Mouse (Mus musculus) adrenal gland, adult 18-20 months (tissue): Measurements from ENCODE around the gene Zranb1. TPM values are rescaled to one million over a fixed set of nuclear protein-coding genes. Genes with fewer than 3 reads are reported as not detected.

ENCODE experiments used
- DNase-seq, 2 experiments: peaks; one replicate each; pipeline ENCODE4 v3.0.0; 2021 to 2022; ENCODE audit warnings: low spot score in 2 of 2
- total RNA-seq, 2 experiments: library from RNA; stranded (reverse); gene quantifications; 1 replicate in 1 of 2; 2 replicates in 1 of 2; pipeline ENCODE4 v1.2.3; 2021

Zranb1 gene
- total RNA-seq, 2 experiments from 2014 or later = 25.1 to 28.4 TPM

DNA sequence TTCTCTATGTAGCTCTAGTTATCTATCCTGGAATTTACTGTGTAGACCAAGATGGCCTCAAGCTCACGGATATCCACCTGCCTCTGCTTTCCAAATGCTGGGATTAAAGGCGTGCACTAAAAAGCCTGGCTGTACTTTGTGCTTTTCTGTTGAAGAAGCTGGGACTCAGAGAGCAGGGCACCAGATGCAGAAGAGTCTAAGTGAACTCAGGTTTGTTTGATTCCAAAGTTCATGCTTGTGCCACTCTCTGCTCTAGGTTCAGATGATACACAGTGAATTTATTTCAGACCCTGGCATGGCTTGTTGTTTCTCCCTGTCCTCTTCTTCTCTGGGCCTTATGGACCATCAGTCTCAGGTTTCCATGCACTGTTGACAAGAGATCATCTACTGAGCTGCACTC, 5.7 kb upstream of the Zranb1 start:
- no peak for DNase-seq

DNA sequence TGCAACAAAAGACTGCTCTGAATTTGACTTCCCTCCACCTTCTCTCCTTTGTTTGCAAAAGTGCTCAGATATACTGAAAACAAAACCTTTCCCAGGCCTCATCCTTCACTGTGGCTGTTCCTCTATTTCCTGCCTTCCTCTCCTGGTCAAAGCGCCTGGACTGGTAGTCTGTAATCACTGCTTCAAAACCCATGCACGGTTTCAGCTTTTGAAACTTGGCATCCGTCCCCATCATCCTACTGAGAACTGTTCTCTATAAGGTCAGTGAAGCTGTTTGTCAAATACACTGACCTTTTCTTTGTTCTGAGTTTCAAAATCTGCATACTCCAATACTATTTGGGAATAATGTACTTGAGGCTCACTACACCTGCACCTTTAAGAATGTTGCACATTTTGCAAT, 3.7 kb upstream of the Zranb1 start:
- DNase-seq = peak in 1 of 2 experiments; percentile 33

DNA sequence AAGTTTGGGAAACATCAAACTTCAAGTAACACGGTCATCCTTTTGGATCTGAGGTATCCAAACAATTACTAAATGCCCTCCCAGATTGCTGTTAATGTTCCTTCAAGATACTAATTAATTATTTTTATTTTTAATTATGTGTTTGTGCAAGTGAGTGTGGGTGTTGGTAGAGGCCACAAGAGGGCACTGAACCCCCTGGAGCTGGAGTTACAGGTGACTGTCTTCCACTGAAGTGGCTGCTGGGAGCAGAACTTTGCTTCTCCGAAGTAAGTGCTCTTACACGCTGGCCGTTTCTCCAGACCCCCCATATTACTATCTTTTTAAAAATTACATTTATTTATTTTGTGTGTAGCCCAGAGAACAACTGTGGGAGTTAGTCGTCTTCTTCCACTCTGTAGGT, 887 bp upstream of the Zranb1 start:
- DNase-seq = no peak

DNA sequence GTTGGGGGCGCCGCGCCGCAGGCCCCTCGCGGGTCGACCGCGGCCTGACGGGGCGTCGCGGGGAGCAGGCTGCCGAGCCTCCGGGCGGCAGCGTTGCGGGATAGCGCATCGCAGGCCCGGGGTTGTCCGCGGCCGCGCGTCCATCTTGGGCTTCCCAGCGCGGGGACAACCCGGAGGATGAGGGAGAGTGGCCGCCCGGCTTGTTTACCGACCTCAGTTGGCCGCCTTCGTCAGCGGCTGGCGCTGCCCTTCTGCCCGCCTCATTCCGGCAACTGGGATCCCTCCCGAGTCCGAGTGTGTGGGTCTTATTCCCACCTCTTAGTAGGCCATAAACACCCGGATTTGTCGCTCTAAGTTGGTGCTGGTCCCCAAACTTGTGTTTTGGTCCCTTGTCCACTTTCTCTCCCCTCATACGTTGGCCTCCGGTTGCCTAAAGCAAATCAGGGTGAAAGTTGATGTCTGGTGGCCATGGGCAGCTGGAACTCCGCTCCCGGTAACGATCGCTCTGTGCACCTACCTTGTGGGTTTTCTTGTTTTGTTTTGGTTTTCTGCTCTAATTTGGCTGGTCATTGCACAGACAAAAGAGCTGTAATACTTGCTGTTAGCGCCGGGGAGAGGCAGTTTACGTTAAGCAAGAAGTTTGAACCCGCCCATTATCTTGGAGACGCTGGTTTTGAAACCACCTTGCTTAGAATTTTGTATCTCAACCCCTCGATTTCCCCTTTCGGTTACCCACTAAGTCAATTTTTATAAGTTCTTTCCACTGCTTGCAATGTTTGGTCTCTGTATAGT, 814 bp downstream of the Zranb1 start:
- DNase-seq = peak in 1 of 2 experiments; percentile 45

GRCm38 (mm10) chr7:132933331-132933730, 2.4 kb downstream of the Zranb1 start:
- no peak for DNase-seq

DNA sequence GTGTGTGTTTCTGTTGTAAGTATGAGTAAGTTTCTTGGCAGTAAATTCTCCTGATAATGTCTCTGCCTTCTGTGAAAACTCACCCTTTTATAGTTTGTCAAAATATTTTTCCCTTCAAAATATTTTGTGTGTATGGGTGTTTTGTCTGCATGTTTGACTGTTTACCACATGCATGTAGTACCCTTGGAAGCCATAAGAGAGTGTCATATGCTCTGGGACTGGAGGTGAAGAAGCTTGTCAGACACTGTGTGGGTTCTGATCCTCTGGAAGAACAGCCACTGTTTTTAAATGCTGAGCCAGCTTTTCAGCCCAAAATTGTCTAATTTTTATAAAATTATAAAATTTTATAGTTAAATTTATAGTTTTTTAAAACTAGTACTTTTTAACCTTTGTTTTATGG, 3.8 kb downstream of the Zranb1 start:
- no peak for DNase-seq

DNA sequence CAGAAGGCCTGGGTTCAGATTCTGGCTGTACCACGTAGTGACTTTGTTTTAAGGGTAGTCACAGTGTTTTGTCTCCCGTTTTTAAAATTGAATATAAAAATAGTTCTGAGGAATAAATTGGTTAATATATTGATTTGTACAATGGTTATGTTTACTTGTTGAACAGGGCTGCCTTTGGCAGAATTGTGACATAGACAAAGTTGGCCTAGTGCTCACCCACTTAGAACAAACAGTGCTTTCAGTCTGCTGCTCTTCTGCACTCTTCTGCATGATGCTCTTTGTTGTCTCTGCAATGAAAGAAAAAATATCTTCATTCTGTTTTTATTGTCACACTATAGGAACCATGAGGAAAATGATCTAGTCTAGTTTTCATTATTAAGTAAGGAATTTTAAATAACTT, 8.2 kb downstream of the Zranb1 start:
- DNase-seq = no peak

- no peak for DNase-seq
Measured at GRCm38 (mm10) chr7:132940569-132940968, 9.6 kb downstream of the Zranb1 start.

DNA sequence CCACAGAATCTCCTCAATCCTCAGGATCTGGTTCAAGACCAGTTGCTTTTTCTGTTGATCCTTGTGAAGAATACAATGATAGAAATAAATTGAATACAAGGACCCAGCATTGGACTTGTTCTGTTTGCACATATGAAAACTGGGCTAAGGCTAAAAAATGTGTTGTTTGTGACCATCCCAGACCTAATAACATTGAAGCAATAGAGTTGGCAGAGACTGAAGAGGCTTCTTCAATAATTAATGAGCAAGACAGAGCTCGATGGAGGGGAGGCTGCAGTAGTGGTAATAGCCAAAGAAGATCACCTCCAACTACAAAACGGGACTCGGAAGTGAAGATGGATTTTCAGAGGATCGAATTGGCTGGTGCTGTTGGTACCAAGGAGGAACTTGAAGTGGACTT, 19.0 kb downstream of the Zranb1 start:
- DNase-seq = no peak

DNA sequence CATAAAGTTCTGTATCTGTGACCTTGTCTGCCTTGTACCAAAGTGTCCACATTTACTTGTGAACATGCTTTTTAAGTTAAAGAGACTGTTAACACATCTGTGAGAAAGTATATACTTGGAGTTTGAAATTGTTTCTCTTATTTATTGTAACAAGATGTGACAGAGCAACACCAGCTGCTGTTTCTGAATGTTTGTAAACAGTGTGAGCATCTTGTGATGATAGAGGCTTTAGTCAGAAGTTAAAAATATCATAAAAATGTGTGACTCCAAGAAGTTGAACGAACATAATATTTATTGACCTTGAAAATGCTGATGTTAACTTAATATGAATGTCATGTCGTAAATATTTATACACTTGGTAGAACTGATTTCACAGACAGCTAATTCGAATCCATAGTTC, 19.7 kb downstream of the Zranb1 start:
- DNase-seq = no peak

- no peak for DNase-seq
Measured at GRCm38 (mm10) chr7:132964395-132964794, 33.5 kb downstream of the Zranb1 start.

DNA sequence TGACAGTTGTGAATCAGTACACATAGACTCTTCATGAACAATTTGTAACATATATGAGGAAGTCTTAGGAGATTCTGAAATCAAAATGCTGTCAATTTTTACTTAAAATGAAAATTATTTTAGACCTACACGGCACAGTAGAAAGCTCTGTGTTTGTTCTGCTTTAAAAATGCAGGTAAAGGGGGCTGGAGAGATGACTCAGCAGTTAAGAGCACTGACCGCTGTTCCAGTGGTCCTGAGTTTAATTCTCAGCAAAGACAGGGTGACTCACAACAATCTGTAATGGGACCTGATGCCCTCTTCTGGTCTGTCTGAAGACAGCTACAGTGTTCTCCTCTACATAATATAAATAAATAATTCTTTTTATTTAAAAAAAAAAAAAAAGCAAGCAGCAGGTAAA, 34.8 kb downstream of the Zranb1 start:
- DNase-seq = no peak

- no peak for DNase-seq
Measured at GRCm38 (mm10) chr7:132972079-132972478, 41.1 kb downstream of the Zranb1 start.

DNA sequence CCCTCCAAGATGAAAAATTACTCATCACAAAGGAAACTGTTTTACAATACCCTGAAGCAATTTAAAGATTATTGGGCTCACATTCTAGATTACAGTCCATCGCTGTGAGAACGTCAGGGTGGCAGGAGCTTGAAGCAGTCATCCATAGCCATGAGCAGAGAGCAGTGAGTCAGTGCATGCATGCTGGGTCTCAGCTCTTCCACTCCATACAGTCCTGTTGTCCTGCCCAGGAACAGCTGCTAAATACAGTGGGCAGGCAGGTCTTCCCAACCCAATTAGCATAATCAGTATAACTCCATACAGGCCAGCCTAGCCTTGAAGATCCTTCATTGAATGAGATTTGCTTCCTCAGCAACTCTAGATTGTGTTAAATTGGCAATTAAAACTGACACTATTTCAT, 45.1 kb downstream of the Zranb1 start:
- DNase-seq = no peak

DNA sequence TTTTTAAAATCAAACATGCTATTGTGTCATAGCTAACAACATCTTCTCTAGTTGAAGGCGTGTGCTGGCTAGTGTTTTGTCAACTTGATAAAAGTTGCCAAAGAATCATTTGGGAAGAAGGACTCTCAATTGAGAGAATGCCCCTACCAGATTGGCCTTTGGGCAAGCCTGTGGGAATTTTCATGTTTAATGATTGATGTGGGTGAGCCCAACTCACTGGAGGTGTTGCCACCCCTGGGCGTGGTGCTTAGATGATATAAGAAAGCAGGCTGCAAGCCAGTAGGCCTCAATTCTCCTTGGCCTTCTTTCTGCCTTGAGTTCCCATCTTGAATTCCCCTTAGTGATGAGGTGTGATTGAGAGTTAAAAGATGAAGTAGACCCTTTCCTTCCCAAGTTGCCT, 47.0 kb downstream of the Zranb1 start:
- no peak for DNase-seq

DNA sequence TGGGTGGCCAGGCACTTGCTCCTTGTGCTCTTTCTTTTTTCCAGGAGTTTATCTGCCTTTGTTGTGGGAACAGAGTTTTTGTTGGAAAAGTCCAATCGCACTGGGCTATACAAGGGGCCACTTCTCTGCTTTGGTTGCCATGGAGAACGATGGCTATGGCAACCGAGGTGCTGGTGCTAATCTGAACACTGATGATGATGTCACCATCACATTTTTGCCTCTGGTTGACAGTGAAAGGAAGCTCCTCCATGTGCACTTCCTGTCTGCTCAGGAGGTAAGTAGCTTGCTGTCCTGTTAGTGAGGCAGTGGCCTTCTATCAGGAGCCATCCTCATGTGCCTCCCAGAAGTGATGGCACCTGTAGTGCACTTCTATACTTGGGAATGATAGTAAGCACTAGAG, 51.7 kb downstream of the Zranb1 start:
- no peak for DNase-seq

- no peak for DNase-seq
Measured at GRCm38 (mm10) chr7:132989839-132990238, 58.9 kb downstream of the Zranb1 start.

DNA sequence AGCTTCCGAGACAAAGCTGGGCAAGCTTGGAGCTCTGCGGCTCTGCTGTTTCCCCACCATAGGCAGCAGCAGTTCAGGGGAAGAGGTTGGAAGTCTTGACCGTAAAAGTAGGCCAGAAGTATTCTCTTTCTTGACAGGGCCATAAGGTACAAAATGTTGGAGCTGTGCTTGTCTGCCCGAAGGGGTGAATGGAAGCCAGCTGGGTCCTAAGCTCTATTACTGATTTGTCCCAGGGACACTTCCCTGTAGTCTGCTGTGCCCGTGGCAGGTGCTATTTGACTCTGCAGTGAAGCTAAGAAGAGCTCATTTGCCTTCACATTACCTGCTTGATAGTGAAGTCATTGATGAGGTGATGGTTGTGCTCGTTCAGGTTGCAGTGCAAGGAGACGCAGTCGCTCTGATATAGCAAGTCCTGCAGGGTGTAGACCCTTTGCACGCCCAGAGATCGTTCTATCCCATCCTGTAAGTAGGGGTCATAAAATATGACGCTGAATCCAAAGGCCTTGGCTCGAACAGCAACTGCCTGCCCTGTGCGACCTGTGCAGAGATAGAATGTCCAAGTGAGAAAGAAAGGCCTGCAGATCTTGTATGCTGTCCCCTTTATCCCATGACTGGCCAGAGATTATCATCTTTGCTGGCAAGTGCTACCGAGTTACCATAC, 60.4 kb downstream of the Zranb1 start:
- DNase-seq = no peak

- no peak for DNase-seq
Measured at GRCm38 (mm10) chr7:132992967-132993615, 62.1 kb downstream of the Zranb1 start.

DNA sequence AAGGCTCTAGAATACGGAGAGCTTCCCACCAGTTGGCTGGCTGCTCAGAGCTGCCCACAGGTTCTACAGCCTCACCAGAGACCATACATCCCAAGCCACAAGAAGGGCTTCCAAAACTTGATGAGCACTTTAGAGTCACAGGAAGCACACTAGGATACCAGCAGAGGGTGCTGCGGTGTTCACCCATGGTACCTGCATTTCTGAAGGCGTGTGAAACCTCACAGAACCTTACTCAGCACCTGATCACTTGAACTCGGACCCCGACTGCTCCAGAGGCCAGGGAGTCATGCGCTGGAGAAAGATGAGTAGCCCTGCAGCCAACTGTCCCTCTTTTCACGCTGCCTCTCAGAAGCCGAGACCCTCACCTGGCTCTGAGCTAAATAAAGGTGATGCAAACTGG, 63.2 kb downstream of the Zranb1 start:
- DNase-seq = no peak

DNA sequence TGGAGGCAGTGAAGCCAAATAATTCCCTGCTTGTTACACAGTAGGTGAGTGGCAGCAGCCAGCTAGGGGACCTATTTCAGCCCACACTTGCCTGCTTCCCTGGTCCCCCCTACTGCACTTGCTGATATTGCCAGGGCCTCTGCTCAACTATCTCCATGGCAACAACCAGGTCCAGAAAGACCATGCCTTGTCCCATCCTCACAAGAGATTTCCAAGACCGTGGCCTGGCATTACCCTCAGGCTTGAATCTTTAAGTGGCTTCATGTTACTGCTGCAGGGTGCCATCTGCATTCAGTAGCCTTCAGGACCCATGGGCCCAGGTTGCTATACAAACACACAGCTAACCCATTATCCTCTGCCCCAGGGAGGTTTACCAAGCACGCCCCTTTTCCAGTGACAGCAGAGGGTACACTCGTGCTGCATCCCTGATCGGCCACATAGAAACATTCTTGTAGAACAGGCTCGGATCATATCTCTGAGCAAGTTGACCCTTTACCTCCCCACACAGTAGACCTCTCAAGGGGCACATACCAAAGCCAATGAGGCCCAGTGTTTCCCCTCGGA, 63.8 kb downstream of the Zranb1 start:
- DNase-seq = no peak

GRCm38 (mm10) chr7:132996391-132996790, 65.4 kb downstream of the Zranb1 start:
- no peak for DNase-seq
